Mouse (Mus musculus): ENCODE results near the gene Nfatc4.
A peak's percentile ranks its signal among the peaks of the same experiment; 100 is the strongest.

Nfatc4 gene

GRCm38 (mm10) chr14:55854406-55855100 lies 31.6 kb downstream of the Nfatc4 start:
- DNase-seq, result no peak

- DNase-seq, result no peak
Observed at GRCm38 (mm10) chr14:55855101-55855561, 32.2 kb downstream of the Nfatc4 start.

GRCm38 (mm10) chr14:55857588-55857987 lies 34.6 kb downstream of the Nfatc4 start:
- DNase-seq, result no peak

- no peak for DNase-seq
Observed at GRCm38 (mm10) chr14:55862186-55862585, 39.2 kb downstream of the Nfatc4 start.

- no peak for DNase-seq
Observed at GRCm38 (mm10) chr14:55862970-55863369, 40.0 kb downstream of the Nfatc4 start.

GRCm38 (mm10) chr14:55863773-55864172 lies 40.8 kb downstream of the Nfatc4 start:
- DNase-seq, result peak; percentile 69

GRCm38 (mm10) chr14:55866962-55867361 lies 44.0 kb downstream of the Nfatc4 start:
- DNase-seq, result peak; percentile 50

- DNase-seq, result no peak
Observed at GRCm38 (mm10) chr14:55868230-55869026, 45.5 kb downstream of the Nfatc4 start.

- DNase-seq, result no peak
Observed at GRCm38 (mm10) chr14:55869538-55869937, 46.6 kb downstream of the Nfatc4 start.

- peak; percentile 53 for DNase-seq
Observed at GRCm38 (mm10) chr14:55872039-55872438, 49.1 kb downstream of the Nfatc4 start.

- peak; percentile 66 for DNase-seq
Observed at GRCm38 (mm10) chr14:55872551-55872950, 49.6 kb downstream of the Nfatc4 start.

- no peak for DNase-seq
Observed at GRCm38 (mm10) chr14:55873242-55873713, 50.3 kb downstream of the Nfatc4 start.

GRCm38 (mm10) chr14:55873714-55874683 lies 51.1 kb downstream of the Nfatc4 start:
- peak; percentile 93 for DNase-seq

GRCm38 (mm10) chr14:55877469-55878315 lies 54.7 kb downstream of the Nfatc4 start:
- peak; percentile 82 for DNase-seq

- peak; percentile 60 for DNase-seq
Observed at GRCm38 (mm10) chr14:55878316-55878940, 55.5 kb downstream of the Nfatc4 start.

- peak; percentile 78 for DNase-seq
Observed at GRCm38 (mm10) chr14:55879623-55880022, 56.7 kb downstream of the Nfatc4 start.

GRCm38 (mm10) chr14:55880982-55881381 lies 58.0 kb downstream of the Nfatc4 start:
- peak; percentile 56 for DNase-seq

GRCm38 (mm10) chr14:55882171-55882641 lies 59.3 kb downstream of the Nfatc4 start:
- DNase-seq, result peak; percentile 99

- DNase-seq, result peak; percentile 85
Observed at GRCm38 (mm10) chr14:55883149-55883661, 60.3 kb downstream of the Nfatc4 start.

Measured in cerebellum, adult 9-11 months (tissue).